ENCODE assay signal across 7 mouse cellular contexts in genomic region chr3:85971599-85971975, GRCm38 (mm10). TPM values are rescaled to one million over a fixed set of nuclear protein-coding genes. Genes with fewer than 3 reads are reported as not detected.
DNase-seq lines count a peak whose midpoint lies in the region; ATAC-seq and TF ChIP-seq lines count a peak whose summit lies in the region.

No protein-coding gene starts in this region.

- no peak for TF ChIP-seq EP300 in ES-Bruce4 (IDR thresholded peaks at IDR 0.05; ENCODE audit: insufficient read depth, low read depth, low read length)

- H3K4me3 ChIP-seq in ES-Bruce4 (ENCODE audit: low read depth, low read length), result peak overlapping the region; percentile 69
- H3K4me3 ChIP-seq in lung, embryonic 15.5 days, result peak overlapping the region; percentile 85
- peak overlapping the region; percentile 91 for H3K4me3 ChIP-seq in small intestine, adult 2 months (ENCODE audit: low read depth, low read length)

- peak overlapping the region; percentile 78 for H3K4me2 ChIP-seq in lung, embryonic 15.5 days

- TF ChIP-seq POLR2A in ES-Bruce4 (IDR thresholded peaks at IDR 0.05; ENCODE audit: insufficient read depth, low read length), result no peak
- no peak for TF ChIP-seq POLR2A in small intestine, adult 2 months (IDR thresholded peaks at IDR 0.05; ENCODE audit: low read depth, low read length)

- H3K9ac ChIP-seq in ES-Bruce4 (ENCODE audit: low read depth, poor library complexity, severe bottlenecking), result peak overlapping the region; percentile 71
- peak overlapping the region; percentile 86 for H3K9ac ChIP-seq in lung, embryonic 15.5 days

- peaks cover 4% of the 10 kb centered on the region for H3K4me1 ChIP-seq in ES-Bruce4 (ENCODE audit: control insufficient read depth, insufficient read depth, low read length)
- H3K4me1 ChIP-seq in lung, embryonic 15.5 days, result peaks cover 42% of the 10 kb centered on the region
- H3K4me1 ChIP-seq in small intestine, adult 2 months (ENCODE audit: control insufficient read depth, insufficient read depth, insufficient read length, low read length), result no peaks in the 10 kb centered on the region; the same call in 1 of the 2 replicates

- no peak overlapping the region for H3K27ac ChIP-seq in ES-Bruce4 (ENCODE audit: insufficient read depth, low read length)
- peak overlapping the region; percentile 89 for H3K27ac ChIP-seq in lung, embryonic 15.5 days
- H3K27ac ChIP-seq in small intestine, adult 2 months (ENCODE audit: insufficient read depth, low read depth, low read length), result peak overlapping the region; percentile 91

- ATAC-seq in lung, embryonic 15.5 days (ENCODE audit: borderline replicate concordance, extremely low read depth, low FRiP score, low TSS enrichment), result no peak

- no peaks in the 10 kb centered on the region for H3K36me3 ChIP-seq in ES-Bruce4 (ENCODE audit: control insufficient read depth, insufficient read depth, low read length, poor library complexity, severe bottlenecking)
- H3K36me3 ChIP-seq in lung, embryonic 15.5 days, result no peaks in the 10 kb centered on the region
- peaks cover 3% of the 10 kb centered on the region; the same call in 1 of the 2 replicates for H3K36me3 ChIP-seq in small intestine, adult 2 months (ENCODE audit: control insufficient read depth, insufficient read depth, low read length)

- WGBS in lung, embryonic 15.5 days, result 4% methylated on average over 13 of the region's 13 CpGs
- 1% methylated on average over 13 of the region's 13 CpGs for WGBS in small intestine, adult 2 months

- no peaks in the 10 kb centered on the region for H3K9me3 ChIP-seq in ES-Bruce4 (replicated peaks; ENCODE audit: control insufficient read depth, insufficient read depth, low read length, poor library complexity, severe bottlenecking)
- no peaks in the 10 kb centered on the region for H3K9me3 ChIP-seq in lung, embryonic 15.5 days

- DNase-seq in adrenal gland, postnatal 10 days, result peak; percentile 47
- DNase-seq in heart, adult 18-20 months, result peak; percentile 5 to 24
- DNase-seq in kidney, adult 9 months, result peak; percentile 93
- DNase-seq in left cerebral cortex, adult 18-20 months (ENCODE audit: low spot score in 2 of 2), result no peak

- no peak for TF ChIP-seq CTCF in ES-Bruce4 (IDR thresholded peaks at IDR 0.05; ENCODE audit: low read depth, low read length)
- TF ChIP-seq CTCF in small intestine, adult 2 months (IDR thresholded peaks at IDR 0.05; ENCODE audit: extremely low read depth, insufficient read length, insufficient replicate concordance, low read depth, low read length), result no peak

- H3K27me3 ChIP-seq in ES-Bruce4 (ENCODE audit: control insufficient read depth, insufficient read depth, low read length, poor library complexity, severe bottlenecking), result no peaks in the 10 kb centered on the region; the same call in 1 of the 2 replicates
- no peaks in the 10 kb centered on the region for H3K27me3 ChIP-seq in lung, embryonic 15.5 days
- no peaks in the 10 kb centered on the region for H3K27me3 ChIP-seq in small intestine, adult 2 months (ENCODE audit: control insufficient read depth, insufficient read depth, low read length)

RNA-seq across cellular contexts. Expression of gene Sh3d19, which starts 0.7 kb away (rescaled TPM):
- 46.6 and 53.6 TPM in 2 replicates for polyA plus RNA-seq in ES-Bruce4 (2011; ENCODE audit: insufficient read depth, insufficient read length, low read depth, missing spikeins)
- 10 to 100 TPM; 26.2 to 28.9 TPM for total RNA-seq in adrenal gland, postnatal 10 days (2021)
- 10 to 100 TPM; 15.4 to 18.2 TPM for total RNA-seq in heart, adult 18-20 months (2021)
- 31.8 and 33.0 TPM in 2 replicates for polyA plus RNA-seq in lung, embryonic 15.5 days (2015; fragmentation: Nextera tagmentation; extraction: Ambion mirVana)
- polyA plus RNA-seq in small intestine, adult 2 months (2012; rRNA removed), result 90.1 and 205 TPM in 2 replicates
- total RNA-seq in left cerebral cortex, adult 18-20 months (2021), result 10 to 100 TPM; 13.4 to 14.1 TPM

RNA-seq across cellular contexts. Expression of gene Prss48, which starts 30.7 kb away (rescaled TPM):
- polyA plus RNA-seq in ES-Bruce4 (2011; ENCODE audit: insufficient read depth, insufficient read length, low read depth, missing spikeins), result not detected in 2 replicates
- not detected for total RNA-seq in adrenal gland, postnatal 10 days (2021)
- total RNA-seq in heart, adult 18-20 months (2021), result not detected
- polyA plus RNA-seq in lung, embryonic 15.5 days (2015; fragmentation: Nextera tagmentation; extraction: Ambion mirVana), result not detected in 2 replicates
- polyA plus RNA-seq in small intestine, adult 2 months (2012; rRNA removed), result not detected in 2 replicates
- total RNA-seq in left cerebral cortex, adult 18-20 months (2021), result not detected

Comparison
In these comparisons a context has a peak if more than half of its experiments do, and no peak if none do; other contexts are left out.
1. DNase-seq: peak in adrenal gland, postnatal 10 days (single experiment), heart, adult 18-20 months (2 of 2) and kidney, adult 9 months (single experiment); none in left cerebral cortex, adult 18-20 months (0 of 2).
2. Peak in every context shown above with its lines, with median percentiles within 50 percentile points of each other: H3K4me3 ChIP-seq.